Mouse (Mus musculus) granulocyte monocyte progenitor cell, adult 5-6 weeks (primary cell): Measurements from ENCODE around the gene Fcho2. TPM values are rescaled to one million over a fixed set of nuclear protein-coding genes. Genes with fewer than 3 reads are reported as not detected.
A peak's percentile ranks its signal among the peaks of the same experiment; 100 is the strongest.

ENCODE experiments used
- ATAC-seq: replicated peaks from 2 replicates; pipeline ENCODE4 v1.8.0; 2016; ENCODE audit warnings: mild to moderate bottlenecking, moderate TSS enrichment, inconsistent platforms; ENCODE audit not compliant: poor library complexity, severe bottlenecking
- total RNA-seq, 2 experiments: library from RNA; stranded (forward) in 1 of 2; stranded (reverse) in 1 of 2; fragments of 200-712, 200-1000 nt in 1 of 2; fragments of >200 nt in 1 of 2; fragmentation: Nextera tagmentation in 1 of 2; gene quantifications; 2 replicates each; pipeline ENCODE4 v1.2.3; 2014 to 2017

Gene Fcho2
- total RNA-seq, 2 experiments from 2014 or later, result 14.7 to 47.5 TPM

DNA sequence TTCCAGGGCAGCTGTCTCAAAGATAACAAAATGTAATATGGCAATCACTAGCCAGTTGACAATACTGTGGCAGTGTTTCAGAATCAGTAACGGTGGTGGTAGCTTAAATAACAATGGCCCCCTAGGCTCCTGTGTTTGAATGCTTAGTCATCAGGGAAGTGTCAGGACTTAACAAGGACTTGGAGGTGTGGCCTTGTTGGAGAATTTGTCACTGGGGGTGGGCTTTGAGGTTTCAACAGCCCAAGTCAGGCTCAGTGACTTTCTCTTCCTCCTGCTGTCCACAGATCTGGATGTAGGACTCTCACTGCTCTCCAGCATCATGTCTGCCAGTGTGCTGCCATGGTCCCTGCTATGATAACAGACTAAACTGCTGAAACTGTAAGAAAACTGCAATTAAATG, 93.0 kb downstream of the Fcho2 start:
- no peak for ATAC-seq

DNA sequence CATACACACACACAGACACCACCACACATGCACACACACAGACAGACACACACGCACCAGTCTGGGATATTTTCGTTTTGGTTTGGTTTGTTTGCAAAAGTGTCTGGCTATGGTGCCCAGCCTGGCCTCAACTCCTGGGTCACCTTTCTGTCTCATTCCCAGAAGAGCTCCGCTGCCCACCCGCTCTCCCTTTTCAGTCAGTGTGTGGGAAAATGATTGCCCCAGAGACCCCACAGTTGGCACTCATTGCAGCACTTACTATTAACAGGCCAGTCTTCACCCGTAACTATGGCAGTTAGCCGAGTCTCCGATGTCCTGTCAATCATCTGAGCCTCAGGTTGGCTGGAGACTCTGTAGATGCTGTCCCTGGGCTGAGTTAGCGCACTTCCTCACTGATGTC, 99.1 kb downstream of the Fcho2 start:
- ATAC-seq, result no peak

DNA sequence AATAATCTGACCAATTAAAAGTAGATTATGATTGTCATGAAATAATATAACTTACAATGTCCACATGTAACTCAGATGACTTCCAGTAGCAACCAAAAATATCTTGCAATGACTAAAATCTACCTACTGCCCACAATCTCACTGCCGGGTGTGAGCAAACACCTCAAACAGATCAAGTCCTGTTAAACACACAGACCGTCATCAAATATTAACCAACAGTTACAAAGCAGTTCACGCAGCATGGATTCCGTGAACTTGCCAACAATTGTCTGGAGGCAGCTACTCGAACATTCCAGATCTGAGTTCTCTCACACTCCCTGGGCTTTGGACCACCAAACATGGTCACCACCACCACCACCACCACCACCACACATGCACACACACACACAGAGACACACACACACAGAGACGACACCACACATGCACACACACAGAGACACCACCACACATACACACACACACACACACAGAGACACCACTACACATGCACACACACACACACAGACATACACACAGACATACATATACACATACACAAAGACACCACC, 99.7 kb downstream of the Fcho2 start:
- no peak for ATAC-seq

DNA sequence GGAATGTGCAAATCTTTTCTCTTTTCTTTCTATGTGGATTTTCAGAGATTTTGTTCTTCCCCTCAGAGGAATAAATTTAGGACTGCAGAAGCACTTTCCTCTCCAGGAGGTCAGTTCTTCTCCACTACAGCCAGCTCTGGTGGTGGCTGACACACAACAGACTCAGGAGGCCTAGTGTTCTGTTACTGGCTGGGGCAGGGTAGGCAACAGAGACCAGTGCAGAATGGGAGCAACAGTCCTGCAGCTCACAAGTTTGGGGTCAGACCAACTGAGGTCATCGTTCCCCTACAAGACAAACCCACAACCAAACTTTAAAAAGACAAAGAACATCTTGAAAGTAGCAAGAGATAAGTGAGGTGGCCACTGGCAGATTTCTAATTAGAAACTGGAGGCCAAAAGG, 104.6 kb downstream of the Fcho2 start:
- ATAC-seq, result no peak

DNA sequence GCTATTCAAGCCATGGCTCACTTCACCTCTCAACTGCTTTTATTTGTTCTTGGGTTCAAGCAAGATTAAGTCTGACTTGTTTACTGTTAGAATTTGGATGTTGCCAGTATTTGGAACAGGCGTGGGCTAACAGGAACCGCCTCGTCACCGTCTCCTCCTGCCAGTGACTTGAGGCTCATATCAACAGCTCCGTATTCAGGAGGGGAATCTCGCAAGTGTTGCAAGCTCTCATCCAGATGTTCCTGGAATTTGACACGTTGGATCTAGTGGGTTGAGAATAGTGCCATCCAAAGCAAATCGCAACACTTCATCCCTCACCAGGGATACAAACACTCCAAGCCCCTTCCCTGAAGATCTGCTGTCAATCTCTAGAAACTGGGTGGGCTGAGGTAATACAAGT, 105.0 kb downstream of the Fcho2 start:
- ATAC-seq, result no peak

DNA sequence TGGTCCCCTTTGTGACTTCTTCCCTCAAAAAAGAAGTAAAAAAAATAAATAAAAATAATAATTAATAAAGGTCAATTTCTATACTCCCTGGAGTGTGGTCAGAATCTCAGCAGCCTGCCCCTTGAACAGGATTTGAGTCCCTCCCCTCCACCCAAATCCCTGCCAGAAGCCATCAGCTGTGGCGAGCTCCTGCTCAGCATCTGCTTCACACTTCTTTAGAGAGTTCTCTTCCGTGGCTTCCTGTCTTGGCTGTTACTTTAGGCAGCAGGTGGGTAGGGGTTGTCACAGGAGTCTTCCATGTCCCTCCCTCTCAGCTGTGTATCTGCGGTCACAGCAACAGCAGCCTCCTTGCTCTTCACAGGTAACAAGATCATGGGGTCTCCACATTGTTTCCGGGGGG, 109.7 kb downstream of the Fcho2 start:
- no peak for ATAC-seq

DNA sequence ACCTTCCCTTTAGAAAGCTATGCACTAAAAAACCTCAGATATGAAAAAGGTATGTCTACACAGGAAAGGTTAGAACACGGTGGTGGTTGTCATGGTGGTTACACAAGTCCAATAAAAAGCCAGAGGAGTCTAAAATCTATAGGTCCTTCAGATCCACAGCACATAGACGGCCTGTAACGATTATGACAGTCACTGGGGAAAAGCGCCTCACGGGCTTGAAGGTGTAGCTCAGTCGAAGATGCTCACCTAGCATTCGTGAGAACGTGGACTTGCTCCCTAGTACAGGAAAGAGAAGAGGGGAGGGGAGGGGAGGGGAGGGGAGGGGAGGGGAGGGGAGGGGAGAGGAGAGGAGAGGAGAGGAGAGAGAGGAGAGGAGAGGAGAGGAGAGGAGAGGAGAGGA, 111.5 kb downstream of the Fcho2 start:
- ATAC-seq, result no peak

DNA sequence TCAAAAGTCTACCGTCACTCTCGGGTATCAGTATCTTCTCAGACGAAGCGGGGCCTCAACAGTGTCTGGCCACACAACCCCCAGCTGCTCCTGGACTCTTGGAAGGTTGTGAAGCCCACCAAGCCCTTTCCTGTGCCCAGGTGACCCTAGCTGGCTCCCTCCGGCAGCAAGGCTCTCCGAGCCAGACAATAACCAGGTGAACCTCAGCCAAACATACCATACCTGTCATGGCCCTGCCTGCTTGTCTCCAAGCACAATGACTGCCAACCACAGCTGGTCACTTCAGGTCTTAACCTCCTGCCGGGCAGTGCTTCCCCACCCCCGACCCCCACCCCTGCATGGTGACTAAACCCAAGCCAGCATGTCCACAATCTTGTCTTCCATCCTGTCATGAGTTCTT, 112.9 kb downstream of the Fcho2 start:
- ATAC-seq, result no peak

DNA sequence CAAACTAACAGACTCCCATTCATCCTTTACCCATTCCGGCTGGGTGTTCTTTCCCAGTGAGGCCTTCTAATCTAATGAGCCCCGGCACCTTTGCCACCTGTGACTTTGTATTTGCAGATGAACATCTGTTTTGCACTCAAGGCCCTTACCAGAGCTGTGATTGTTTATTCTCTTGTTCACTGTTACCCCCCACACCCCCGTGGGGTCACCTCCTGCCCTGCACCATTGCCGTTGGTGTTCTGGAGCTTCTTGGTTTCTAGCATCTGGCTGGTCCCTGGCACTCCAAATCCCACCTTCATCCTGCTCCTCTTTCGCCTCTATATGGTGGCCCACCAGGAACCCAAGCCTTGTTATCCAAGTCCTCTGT, 114.0 kb downstream of the Fcho2 start:
- ATAC-seq, result no peak

DNA sequence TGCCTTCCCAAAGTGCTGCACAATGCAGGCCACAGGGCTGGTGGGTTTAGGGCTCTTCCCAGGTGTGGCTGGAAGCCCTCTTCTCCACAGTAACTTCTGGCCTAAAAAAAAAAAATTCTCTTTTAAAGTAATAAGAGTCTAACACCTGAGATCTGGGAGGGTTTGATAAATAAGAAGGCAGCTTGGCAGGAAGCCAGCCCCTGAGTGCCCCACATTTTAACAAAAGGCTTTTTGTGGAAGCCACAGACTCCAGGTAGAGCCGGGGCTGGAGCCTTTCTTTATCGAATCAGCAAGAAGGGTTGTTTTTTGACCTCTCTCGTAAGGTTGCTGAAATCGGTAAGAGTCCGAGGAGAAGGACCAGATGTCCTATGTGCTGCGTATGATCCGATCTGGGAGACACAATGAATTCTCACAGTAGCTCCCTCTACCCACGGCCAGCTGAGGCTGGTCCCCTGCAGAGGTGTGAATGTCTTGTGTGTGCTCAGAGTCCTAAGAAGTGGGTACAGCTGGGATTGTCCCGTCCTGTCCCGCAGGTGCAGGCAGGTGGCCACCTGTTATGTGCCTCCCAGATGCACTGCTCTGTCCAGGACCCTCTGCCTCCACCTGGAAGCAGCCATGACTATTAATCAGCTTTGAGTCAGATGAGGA, 114.5 kb downstream of the Fcho2 start:
- ATAC-seq, result no peak

DNA sequence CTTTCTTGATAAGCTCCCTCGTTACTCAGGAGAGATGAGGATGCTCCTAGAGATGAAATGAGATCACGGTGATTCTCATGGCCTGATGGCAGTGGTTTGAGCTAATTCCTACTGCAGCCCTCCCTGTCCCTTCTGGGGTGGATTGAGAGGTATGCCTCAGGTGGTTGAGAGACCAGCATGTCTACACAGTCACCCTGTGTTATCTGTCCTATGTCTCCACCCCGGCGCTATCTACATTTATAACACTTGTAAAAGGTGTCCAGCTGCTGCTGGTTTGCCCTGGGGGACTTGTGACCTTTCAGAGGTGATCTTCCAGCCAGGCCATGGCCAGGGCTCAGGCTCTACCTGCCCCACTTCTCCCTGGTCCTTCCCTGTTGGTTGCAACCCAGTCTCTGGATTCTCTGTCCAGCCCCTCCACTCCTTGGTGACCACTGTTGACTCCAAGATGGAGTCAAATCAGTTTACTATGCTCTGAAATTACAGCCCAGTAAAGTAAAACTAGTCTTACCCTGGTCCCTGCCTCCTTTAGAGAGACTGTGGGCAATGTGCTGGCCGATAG, 115.2 kb downstream of the Fcho2 start:
- no peak for ATAC-seq

DNA sequence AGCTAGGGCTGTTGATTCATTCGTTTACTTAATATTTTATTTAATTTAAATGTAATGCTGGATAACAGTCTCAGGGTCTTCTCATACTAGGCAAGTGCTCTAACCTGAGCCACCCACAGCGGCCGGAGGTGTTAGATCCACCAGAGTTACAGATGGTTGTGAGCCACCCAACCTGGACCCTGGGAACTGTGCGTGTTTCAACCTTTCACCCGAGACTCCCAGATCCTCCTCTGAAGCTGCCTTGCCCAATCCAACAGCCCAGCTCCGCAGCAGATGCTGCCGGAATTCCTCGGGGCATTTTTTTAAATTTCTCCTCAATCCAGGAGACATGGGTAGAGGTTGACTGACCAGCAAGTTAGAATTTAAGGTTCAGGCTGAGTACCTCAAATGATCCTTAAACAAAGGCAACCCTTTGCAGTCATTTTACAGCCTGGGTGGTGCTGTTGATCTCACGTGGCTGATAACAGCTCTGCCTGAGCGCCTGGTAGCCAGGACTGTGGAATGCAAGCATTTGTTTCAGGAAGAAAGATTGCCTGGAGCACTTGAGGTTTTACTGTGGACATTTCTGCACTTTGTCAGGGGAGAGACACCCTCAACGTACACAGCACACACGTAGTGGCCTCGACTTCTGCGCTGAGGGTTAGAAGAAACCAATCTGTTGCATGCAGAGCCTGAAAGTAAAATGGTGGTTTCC, 116.1 kb downstream of the Fcho2 start:
- no peak for ATAC-seq

DNA sequence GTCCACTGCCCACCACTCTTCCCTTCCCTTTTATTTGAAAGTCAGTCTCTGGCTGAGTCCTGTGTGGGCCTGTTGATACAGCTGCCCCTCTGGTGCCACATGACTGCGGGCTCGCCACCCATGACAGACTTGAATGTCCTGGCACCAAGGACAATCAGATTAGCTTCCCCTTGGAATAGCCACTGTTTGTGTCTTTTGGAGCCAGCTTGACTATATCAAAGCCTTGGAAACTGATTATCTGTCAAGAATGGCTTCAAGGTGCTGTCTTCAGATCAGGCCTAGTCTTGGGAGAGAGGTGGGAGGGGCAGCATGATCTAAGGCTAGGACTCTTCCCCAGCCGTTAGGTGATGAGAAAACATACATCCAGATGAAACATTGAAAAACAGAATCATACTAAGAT, 118.5 kb downstream of the Fcho2 start:
- ATAC-seq, result no peak

DNA sequence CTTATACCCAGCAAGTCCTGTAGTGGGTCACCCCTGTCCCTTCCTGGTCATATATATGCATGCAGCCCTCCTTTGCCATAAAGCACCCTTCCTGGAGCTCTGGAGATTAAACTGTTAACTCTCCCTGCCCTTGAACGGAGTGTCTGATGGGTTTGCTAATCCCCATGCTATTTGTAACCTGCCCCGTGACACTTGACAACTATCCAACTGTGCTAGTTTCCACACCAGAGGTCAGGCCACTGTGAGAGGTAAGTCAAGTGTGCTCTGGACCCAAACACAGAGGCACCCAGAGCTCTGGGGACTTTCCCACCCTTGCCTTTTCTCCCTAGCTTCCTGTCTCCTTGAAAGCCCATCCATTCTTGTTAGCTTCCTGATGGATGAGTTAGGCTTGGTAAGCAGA, 119.7 kb downstream of the Fcho2 start:
- ATAC-seq, result no peak

DNA sequence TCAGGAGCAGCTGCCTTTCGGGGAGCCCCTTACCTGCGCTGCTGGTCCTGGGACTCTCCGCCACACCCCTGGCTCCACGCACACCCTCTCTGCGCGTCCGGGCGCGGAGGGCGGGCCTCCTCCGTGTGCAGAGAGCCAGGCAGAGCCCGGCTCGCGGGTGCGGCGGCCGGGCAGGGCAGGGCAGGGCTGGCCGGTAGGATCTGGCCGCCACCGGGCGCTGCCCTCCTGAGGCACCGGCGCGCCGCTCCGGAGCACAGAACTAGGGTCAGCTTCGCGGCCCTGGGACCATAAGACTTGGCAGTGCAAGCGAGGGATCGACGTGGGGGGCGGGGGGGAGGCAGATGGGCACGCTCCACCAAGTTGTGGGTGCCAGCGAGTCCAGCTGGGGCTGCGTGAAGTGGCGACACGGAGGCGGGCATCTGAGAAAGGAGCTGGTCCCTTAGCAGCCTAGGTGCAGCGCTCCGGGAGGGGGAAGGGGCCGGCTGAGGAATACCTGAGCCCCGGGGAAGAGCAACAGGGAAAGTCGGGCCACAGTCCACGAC, 120.4 kb downstream of the Fcho2 start, which contains the start of gene Tmem171:
TSS of gene Tmem171 (minus strand) at position 62 of the 542 bp plus-strand sequence.
- ATAC-seq, result peak; percentile 16; the same call in 1 of the 2 replicates

DNA sequence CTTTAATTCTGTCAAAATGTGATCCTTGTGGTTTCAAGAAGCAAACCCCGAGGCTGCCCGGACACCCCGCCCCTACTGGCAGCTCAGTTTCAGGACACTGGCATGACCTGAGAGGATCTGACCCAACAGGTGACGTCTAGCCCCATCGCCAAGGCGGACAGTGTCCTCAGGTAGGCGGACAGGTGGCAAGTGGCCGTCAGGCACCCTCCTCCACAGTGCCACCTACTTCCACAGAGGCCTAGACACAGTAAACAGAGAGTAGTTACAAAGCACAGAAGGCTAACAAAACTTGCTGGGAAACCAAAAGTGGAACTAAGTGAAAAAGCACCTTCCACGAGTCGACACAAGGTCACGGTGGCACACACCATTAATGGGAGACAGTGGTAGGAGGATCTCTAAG, 121.9 kb downstream of the Fcho2 start:
- ATAC-seq, result peak; percentile 24; the same call in 1 of the 2 replicates

DNA sequence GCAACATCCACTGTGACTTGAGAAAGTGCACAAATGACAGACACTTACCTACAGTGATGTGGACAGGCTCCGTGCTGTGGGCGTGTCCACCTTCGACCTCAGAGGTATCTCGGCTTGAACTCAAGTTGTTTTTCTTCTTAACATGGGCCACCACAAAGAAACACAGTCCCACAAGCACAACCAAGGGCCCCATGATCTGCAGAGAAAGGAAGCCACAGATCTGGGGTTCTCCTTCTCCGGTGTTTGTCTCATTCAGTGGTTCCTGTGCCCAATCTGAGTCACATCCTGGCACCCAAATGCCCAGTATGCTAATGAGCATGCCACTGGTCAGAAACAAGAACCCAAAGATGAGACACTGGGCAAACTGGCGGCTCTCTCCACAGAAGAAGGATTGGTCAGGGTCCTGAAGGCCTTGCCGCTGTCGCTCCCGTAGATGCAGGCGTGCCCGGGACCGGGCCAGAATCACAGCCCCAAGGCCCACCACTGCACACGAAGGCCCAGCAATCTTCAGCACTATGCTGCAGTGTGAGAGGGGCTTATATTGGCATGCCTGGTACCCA, 123.2 kb downstream of the Fcho2 start:
- ATAC-seq, result peak; percentile 29; the same call in 1 of the 2 replicates

DNA sequence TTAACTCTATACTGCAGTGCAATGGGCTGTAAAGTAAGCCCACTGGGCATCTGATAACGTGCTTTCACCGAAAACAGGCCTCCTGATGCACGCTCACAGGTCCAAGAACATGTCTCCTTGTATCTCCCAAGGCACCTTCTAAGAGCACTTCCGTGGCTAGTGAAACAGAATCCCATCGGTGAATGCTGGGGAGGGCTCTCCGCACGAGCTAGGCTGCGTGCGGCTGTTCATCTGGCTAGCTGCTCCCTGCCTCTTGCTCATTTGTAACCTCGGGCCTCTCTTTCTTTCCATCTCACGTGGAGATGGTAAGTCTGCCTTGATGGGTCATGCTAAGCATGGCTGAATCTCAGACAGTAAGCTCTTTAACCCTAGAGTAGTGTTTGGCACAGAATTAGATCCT, 124.4 kb downstream of the Fcho2 start:
- ATAC-seq, result no peak

DNA sequence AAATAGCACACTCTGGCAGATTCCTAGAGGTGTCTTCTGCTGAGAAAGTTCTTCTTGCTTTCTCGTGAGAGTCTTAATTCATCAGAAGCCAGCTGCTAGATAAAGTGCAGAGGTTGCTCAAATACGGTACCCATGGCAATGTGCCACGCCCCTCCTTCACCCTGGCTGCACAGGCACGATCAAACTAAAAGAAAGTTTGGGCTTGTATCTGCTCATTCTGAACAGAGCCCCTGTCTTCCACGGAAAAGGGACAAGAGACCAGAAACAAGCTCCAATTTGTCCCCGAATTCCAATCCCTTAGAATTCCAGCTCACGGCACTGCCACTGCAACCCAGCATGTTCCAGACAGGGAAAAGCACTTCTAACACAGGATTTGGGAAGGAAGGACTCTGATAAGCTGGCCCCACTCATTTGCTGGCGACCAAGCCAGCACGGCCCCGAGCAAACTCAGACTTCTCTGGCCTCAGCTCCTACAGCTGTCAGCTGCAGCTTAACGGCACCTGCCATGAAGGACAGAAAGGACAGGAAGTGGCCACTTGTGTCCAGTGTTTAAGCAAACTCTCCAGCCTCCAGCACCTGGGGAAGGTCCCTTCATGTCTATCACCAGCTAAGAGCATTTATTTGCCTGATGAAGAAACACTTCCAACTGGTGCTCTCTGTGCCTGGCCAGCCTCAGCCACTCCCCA, 125.5 kb downstream of the Fcho2 start:
- ATAC-seq, result no peak

DNA sequence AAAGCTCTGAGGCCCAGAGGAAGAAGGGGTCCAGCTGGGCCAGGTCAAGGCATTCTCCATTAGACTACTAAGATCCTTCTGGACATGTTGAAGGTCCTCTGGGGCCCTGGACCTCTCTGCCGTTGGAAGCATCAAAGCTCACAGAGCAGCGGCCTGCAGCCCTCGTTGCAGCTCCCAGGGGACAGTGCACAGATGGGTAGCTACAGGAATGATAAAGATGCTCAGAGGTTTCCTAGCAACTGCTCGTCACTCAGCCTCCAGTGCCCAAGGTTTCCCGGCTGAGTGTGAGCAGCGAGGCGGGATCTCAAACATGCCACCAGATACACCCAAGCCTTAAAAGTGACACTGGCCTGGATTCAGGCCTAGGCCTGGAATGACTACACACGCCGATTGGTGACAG, 127.3 kb downstream of the Fcho2 start:
- ATAC-seq, result no peak
